Mouse (Mus musculus) liver, adult 2 months (tissue): ENCODE results near the gene Nes. TPM values are rescaled to one million over a fixed set of nuclear protein-coding genes. Genes with fewer than 3 reads are reported as not detected.

Experiments
- DNase-seq: peaks from one replicate; pipeline ENCODE4 v3.0.0-alpha.2; 2011; ENCODE audit warnings: low read depth, low spot score; ENCODE audit errors: extremely low read depth
- H3K27ac ChIP-seq: fragments of 200-500 bp; replicated peaks from 2 replicates; pipeline ENCODE4 v1.5.1; 2012; ENCODE audit warnings: low read depth, mild to moderate bottlenecking, control low read depth, inconsistent platforms, low read length; ENCODE audit not compliant: insufficient read depth
- H3K27me3 ChIP-seq: fragments of 200-500 bp; 2 replicates; pipeline ENCODE4 v1.6.1; 2012; ENCODE audit warnings: mild to moderate bottlenecking, moderate library complexity, low read length, inconsistent platforms; ENCODE audit not compliant: control insufficient read depth, insufficient read depth
- H3K36me3 ChIP-seq: fragments of 200-500 bp; 2 replicates; pipeline ENCODE4 v1.6.1; 2012; ENCODE audit warnings: low read length, inconsistent platforms; ENCODE audit not compliant: control insufficient read depth, insufficient read depth
- H3K4me1 ChIP-seq: fragments of 200-500 bp; 2 replicates; pipeline ENCODE4 v1.6.1; 2011; ENCODE audit warnings: low read length; ENCODE audit not compliant: control insufficient read depth, insufficient read depth
- H3K4me3 ChIP-seq: fragments of 200-500 bp; 2 replicates; pipeline ENCODE4 v1.5.1; 2011; ENCODE audit warnings: low read depth, mild to moderate bottlenecking, control low read depth, low read length, moderate library complexity; ENCODE audit not compliant: insufficient read depth
- H3K79me2 ChIP-seq: fragments of 200-500 bp; 2 replicates; pipeline ENCODE4 v1.6.1; 2012; ENCODE audit warnings: inconsistent platforms, mild to moderate bottlenecking, low read length, moderate library complexity; ENCODE audit not compliant: control insufficient read depth, insufficient read depth
- H3K9ac ChIP-seq: fragments of 200-500 bp; 2 replicates; pipeline ENCODE4 v1.6.1; 2012; ENCODE audit warnings: low read depth, mild to moderate bottlenecking, control low read depth, inconsistent platforms, low read length
- CTCF ChIP-seq: fragments of 200-500 bp; IDR thresholded peaks from 2 replicates; pipeline ENCODE4 v1.5.1; 2011; ENCODE audit warnings: low read depth, low read length, control low read depth
- POLR2A ChIP-seq: fragments of 200-500 bp; IDR thresholded peaks from 2 replicates; pipeline ENCODE4 v1.6.1; 2011; ENCODE audit warnings: low read length, control low read depth; ENCODE audit not compliant: insufficient read depth; ENCODE audit errors: extremely low read depth
- WGBS: fragments of 180-500 bp; shearing (Covaris S2); methylation state at CpG from one replicate; pipeline ENCODE4 v1.1.7; 2018; 5-methylcytosine and 5-hydroxymethylcytosine counted together
- polyA plus RNA-seq: library from polyadenylated mRNA; depleted of rRNA; stranded (reverse); fragments of >200 nt; gene quantifications from 2 replicates; pipeline ENCODE4 v1.2.3, GENCODE M21; 2012
- total RNA-seq: library from RNA; depleted of rRNA; stranded (reverse); fragments of >200 nt; gene quantifications from 2 replicates; pipeline ENCODE4 v1.2.3, GENCODE M21; 2014

Nes gene
- total and polyA plus RNA-seq, 2 experiments: 0.53 to 0.65 TPM

DNA sequence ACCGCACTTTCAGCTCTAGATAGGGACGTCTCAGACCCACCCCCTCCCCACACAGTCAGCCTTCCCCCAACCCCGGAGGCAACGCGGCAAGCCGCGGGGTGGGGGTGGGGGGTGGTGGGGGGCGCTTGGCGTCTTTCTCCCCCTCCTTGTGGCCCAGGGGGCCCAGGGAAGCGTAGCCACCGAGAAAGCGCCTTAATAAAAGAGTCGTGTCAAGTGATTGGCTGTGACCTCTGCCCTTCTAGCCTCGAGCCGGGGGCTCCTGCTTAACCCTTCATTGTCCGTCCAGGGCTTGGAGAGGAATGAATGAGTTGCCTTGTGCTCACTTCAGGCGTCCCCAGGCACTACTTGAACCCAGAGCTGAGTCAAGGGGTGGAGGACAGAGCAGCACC is 23.1 kb upstream of the Nes start:
- H3K36me3 ChIP-seq: no peaks in the 10 kb centered on the region
- DNase-seq: no peak
- H3K9ac ChIP-seq: no peak overlapping the region
- H3K27ac ChIP-seq: no peak overlapping the region
- H3K4me1 ChIP-seq: peaks cover 6% of the 10 kb centered on the region
- H3K4me3 ChIP-seq: no peak overlapping the region
- peaks cover 26% of the 10 kb centered on the region; the same call in 1 of the 2 replicates for H3K27me3 ChIP-seq
- no peaks in the 10 kb centered on the region for H3K79me2 ChIP-seq
- TF ChIP-seq CTCF: no peak
- no peak for TF ChIP-seq POLR2A
- WGBS: 4% methylated on average over 17 of the region's 17 CpGs

DNA sequence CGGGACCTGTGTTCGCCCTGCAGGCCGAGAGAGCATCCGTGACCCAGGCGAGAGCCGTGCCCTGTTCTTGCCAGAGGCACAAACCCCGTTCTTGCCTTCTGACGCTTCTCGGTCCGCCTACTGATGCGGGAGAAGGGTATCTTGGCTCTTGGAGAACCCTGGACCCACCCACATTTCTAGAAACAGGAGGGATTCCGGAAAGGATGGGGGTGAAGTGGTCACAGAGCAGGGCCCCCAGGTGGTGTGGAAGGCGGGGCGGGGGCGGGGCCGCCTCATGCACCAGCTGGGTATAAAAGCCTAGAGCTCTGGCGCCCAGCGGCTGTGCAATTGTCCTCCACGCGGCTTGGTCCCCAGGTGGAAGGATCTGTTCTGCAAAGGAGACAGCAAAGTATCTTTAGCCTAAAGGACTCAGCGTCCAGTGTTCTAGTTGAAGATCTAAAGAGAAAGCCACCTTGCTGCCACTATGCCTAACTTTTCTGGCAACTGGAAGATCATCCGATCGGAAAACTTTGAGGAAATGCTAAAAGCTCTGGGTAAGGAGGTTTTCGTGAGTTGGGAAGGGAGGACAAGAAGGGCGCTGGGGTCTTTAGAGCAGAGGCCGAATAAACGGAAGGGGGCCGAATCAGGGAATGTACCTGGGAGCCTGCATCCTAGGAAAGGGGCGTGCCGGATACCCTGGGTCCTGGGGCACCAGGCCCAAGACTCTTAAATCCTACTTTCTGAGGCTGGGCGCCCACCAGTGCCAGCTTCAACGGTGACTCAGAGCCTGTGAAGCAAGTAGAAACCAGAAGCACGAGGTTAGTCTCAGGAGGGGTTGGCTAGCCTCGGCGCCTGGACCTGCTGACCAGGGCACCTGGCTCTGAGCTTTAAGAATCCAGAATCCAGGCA is 22.3 kb upstream of the Nes start, which contains the start of gene Crabp2:
Crabp2 (plus strand) TSS at position 289 of the 888 bp plus-strand sequence.
- Histone ChIP-seq H3K79me2 (no peaks in the 10 kb centered on the region), H3K9ac (no peak within 1 kb of the TSS), H3K27ac (no peak within 1 kb of the TSS), H3K4me3 (no peak within 1 kb of the TSS), H3K4me1 (peaks cover 6% of the 10 kb centered on the region), H3K36me3 (no peaks in the 10 kb centered on the region), H3K27me3 (peaks cover 26% of the 10 kb centered on the region; the same call in 1 of the 2 replicates)
- WGBS: 6% methylated on average over 35 of the region's 35 CpGs
- DNase-seq: no peak
- TF ChIP-seq CTCF (no peak), POLR2A (no peak)

DNA sequence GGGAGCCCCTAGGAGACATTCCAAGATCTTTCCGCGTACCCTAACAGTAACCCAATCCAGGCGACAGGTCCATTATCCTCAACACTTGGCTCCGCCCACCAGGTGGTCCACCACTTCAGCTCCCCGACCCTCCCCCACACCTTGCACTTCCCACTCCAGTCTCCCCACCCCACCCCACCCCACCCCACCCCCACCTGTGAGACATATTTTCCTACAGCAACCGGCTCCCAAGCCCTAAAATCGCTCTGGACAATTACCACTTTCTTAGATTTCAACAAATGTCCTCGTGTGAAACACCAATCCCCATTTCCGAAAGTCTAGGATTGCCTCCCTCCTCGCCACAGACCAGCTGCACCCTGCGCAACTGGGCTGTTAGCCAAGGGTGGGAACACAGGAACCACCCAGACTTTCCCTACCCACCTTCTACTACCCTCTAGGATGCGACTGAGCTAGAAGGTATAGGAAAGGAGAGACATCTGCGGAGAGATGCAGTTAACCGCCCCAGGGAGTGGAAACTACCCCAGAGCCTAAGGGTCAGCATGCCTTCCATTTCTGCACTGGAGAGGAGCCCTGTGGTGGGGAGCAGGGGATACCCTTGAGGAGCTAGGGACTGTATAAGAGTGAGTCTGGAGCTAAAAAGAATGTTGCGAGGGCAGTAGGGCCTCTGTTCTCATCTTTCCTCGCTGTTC is 21.5 kb upstream of the Nes start:
- Histone ChIP-seq H3K79me2 (no peaks in the 10 kb centered on the region), H3K27me3 (peaks cover 26% of the 10 kb centered on the region; the same call in 1 of the 2 replicates), H3K36me3 (no peaks in the 10 kb centered on the region), H3K4me1 (peaks cover 6% of the 10 kb centered on the region), H3K9ac (no peak overlapping the region), H3K27ac (no peak overlapping the region), H3K4me3 (no peak overlapping the region)
- no peak for TF ChIP-seq CTCF
- TF ChIP-seq POLR2A: no peak
- 22% methylated on average over 16 of the region's 16 CpGs for WGBS
- no peak for DNase-seq

DNA sequence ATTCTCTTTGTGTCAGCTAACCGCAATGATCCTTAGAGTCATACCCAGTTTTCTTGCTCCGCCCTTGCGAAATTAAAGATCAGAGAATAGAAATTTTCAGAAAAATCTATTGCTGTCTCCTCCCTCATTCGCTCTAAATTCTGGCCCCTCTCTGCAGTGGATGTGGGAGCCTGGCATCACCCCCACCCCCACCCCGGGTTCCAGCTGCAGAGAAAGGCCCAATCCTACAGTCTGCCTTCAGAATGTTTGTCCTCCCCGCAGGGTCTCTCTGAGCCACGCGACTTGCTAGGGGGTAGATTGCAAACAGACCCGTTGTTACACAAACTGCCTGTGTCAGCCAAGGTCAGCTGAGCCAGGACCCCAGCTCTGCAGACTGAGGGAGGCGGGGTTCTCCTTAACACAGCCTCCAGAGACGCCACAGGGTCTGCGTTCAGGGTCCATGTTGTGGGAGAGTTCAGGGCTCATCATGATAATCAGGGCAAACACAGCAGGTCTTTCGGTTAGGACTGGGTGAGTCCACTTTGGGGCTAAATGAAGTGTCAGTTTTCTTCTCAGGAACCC is 20.8 kb upstream of the Nes start:
- H3K27ac ChIP-seq: no peak overlapping the region
- TF ChIP-seq CTCF: no peak
- TF ChIP-seq POLR2A: no peak
- no peak for DNase-seq
- H3K79me2 ChIP-seq: no peaks in the 10 kb centered on the region
- 21% methylated on average over 13 of the region's 13 CpGs for WGBS
- H3K4me3 ChIP-seq: no peak overlapping the region
- H3K4me1 ChIP-seq: peaks cover 6% of the 10 kb centered on the region
- H3K36me3 ChIP-seq: no peaks in the 10 kb centered on the region
- peaks cover 26% of the 10 kb centered on the region; the same call in 1 of the 2 replicates for H3K27me3 ChIP-seq
- H3K9ac ChIP-seq: no peak overlapping the region

DNA sequence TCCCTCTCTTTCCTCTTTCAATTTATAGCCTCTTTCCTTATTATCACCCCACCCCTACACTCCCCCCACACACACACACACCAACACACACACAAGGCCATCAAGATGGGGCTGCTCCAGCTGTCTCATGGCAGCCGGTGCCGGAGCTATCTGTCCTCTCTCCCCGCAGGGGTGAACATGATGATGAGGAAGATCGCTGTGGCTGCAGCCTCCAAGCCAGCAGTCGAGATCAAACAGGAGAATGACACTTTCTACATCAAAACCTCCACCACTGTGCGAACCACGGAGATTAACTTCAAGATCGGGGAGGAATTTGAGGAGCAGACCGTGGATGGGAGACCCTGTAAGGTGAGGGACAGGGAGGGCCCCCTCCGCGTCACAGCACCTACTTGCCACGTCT is 18.9 kb upstream of the Nes start:
- Histone ChIP-seq H3K4me3 (no peak overlapping the region), H3K4me1 (peaks cover 6% of the 10 kb centered on the region), H3K27ac (no peak overlapping the region), H3K36me3 (no peaks in the 10 kb centered on the region), H3K27me3 (peaks cover 26% of the 10 kb centered on the region; the same call in 1 of the 2 replicates), H3K79me2 (no peaks in the 10 kb centered on the region), H3K9ac (no peak overlapping the region)
- no peak for DNase-seq
- WGBS: 22% methylated on average over 12 of the region's 12 CpGs
- TF ChIP-seq CTCF (no peak), POLR2A (no peak)
